Mouse (Mus musculus) monocyte, adult 59 days (primary cell): ENCODE results near the gene Srgn. TPM values are rescaled to one million over a fixed set of nuclear protein-coding genes. Genes with fewer than 3 reads are reported as not detected.

Experiments used
- total RNA-seq, 2 experiments: library from RNA; stranded (reverse); gene quantifications; one replicate each; pipeline ENCODE4 v1.2.4; 2023

Gene Srgn
- total RNA-seq: 1,000 to 10,000 TPM in 1 of 2 experiments, 100 to 1,000 TPM in 1; 956 to 1,008 TPM

DNA sequence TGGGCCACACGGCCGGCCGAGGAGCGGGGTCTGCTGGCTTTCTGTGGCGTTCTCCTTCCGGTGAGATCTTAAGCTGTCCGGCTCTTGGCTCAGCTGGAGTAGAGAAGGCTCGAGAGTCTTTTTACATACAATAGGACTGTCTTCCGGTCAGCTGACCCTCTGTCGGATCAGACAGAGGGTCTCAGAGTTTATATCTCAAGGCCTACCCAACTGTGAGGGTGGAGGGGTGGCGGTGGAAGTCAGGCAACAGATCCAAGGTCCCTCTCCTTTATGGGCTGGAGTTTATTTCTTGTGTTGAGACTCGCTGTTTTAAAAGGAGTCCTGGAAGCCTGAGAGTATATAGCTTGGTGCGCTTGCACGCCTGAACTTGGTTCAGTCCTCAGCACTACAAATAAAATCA lies at the start of gene Srgn:
TSS of gene Srgn (minus strand) at position 101 of the 400 bp plus-strand sequence.

GRCm38 (mm10) chr10:62486618-62487415 lies 40.4 kb downstream of the Srgn start, which contains the start of gene Vps26a:
Gene Vps26a (minus strand): TSS chr10:62486805.

DNA sequence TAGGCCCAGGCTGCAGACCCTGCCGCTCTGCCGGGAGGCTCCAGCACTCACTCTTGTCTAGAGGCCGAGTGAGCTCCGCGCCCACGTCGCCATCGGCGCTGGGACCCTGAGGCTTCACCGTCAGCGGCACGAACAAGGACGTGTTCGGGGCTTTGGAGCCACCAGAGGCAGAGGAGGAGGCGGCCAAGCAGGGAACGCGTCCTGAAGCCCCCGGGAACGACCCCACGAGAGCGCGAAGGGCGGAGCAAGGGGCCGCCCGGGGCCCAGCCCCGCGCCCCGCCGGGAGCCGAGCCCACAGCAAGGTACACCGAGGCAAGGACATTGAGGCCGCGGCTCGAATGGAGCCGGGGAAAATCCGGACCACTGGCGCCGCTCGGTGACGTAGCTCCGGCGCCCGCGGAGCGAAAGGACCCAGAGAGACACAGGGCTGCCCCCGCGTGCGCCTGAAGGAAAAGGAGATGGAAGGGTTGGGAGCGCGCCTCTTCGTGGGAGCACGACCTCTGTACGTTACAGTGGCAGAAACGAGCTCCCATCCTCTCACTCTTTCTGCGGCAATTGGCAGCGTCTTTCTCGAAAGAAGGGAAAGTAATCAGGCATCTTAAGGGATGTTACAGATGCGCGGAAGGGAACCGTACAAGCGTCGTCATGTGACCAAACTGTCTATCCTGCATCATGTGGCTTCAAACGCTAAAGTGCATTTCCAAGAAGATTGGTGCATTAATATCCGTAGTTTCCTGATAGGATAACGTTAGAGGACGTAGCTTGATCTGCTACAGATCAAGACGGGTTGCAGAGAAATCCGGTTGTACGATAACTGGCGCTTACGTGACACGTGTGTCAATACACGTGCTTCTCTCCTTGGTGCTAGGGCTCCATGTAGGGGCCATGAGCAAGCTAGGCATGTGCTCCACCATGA lies 77.6 kb downstream of the Srgn start, which contains the start of the genes 4930507D05Rik and Supv3l1:
TSS of gene 4930507D05Rik (plus strand) at position 126 of the 916 bp plus-strand sequence.
TSS of gene Supv3l1 (minus strand) at position 375 of the 916 bp plus-strand sequence.

Other genes starting within 250 kb of the Srgn start
- gene Hk1, start 147.5 kb downstream of the Srgn start, total RNA-seq: 10 to 100 TPM; 50.3 to 57.9 TPM
- gene Hkdc1, start 105.0 kb downstream of the Srgn start, total RNA-seq: not detected
- under 1 TPM in 1 of 2 experiments, not detected in 1; 0.27 TPM for gene 4930507D05Rik, start 78.0 kb downstream of the Srgn start, total RNA-seq
- 10 to 100 TPM; 16.4 to 17.3 TPM for gene Supv3l1, start 77.7 kb downstream of the Srgn start, total RNA-seq
- 10 to 100 TPM; 66.6 to 80.0 TPM for gene Vps26a, start 40.6 kb downstream of the Srgn start, total RNA-seq
- gene Kif1bp, start 51.0 kb upstream of the Srgn start, total RNA-seq: 10 to 100 TPM; 18.5 to 20.6 TPM
- 10 to 100 TPM; 86.4 to 94.0 TPM for gene Ddx21, start 74.8 kb upstream of the Srgn start, total RNA-seq
- gene Ddx50, start 123.8 kb upstream of the Srgn start, total RNA-seq: 10 to 100 TPM; 78.8 to 82.7 TPM
- gene Stox1, start 198.7 kb upstream of the Srgn start, total RNA-seq: not detected